Mouse (Mus musculus) intestine, embryonic 16.5 days (tissue): ENCODE results near the gene Nudcd3. TPM values are rescaled to one million over a fixed set of nuclear protein-coding genes. Genes with fewer than 3 reads are reported as not detected.
A peak's percentile ranks its signal among the peaks of the same experiment; 100 is the strongest.
"Not testable (repeated sequence)": the region's sequence is repeated elsewhere in the genome, so short reads cannot be mapped to it uniquely, and the experiment has no call there.

Source experiments
- ATAC-seq: fragments of 200-750 bp; cut with Nextera tagmentation; 2 replicates; pipeline ENCODE4 v1.8.0; 2017; ENCODE audit warnings: moderate TSS enrichment, moderate library complexity
- H3K27ac ChIP-seq: fragments of 300-500 bp; sonication (generic); 2 replicates; pipeline ENCODE4 v1.5.1; 2014; ENCODE audit warnings: mild to moderate bottlenecking, low read length
- H3K27me3 ChIP-seq: fragments of 300-500 bp; sonication (generic); replicated peaks from 2 replicates; pipeline ENCODE4 v1.6.1; 2014; ENCODE audit warnings: low read length, control low read depth, mixed read lengths; ENCODE audit not compliant: control insufficient read depth, insufficient read depth
- H3K36me3 ChIP-seq: fragments of 300-500 bp; sonication (generic); 2 replicates; pipeline ENCODE4 v1.6.1; 2014; ENCODE audit warnings: low read length, control low read depth; ENCODE audit not compliant: control insufficient read depth, insufficient read depth
- H3K4me1 ChIP-seq: fragments of 300-500 bp; sonication (generic); 2 replicates; pipeline ENCODE4 v1.6.1; 2014; ENCODE audit warnings: low read length, control low read depth, mixed read lengths; ENCODE audit not compliant: control insufficient read depth, insufficient read depth
- H3K4me2 ChIP-seq: fragments of 300-500 bp; sonication (generic); 2 replicates; pipeline ENCODE4 v1.6.1; 2014; ENCODE audit warnings: low read depth, low read length, control low read depth
- H3K4me3 ChIP-seq: fragments of 300-500 bp; sonication (generic); 2 replicates; pipeline ENCODE4 v1.5.1; 2014; ENCODE audit warnings: mild to moderate bottlenecking, low read length
- H3K9ac ChIP-seq: fragments of 300-500 bp; sonication (generic); 2 replicates; pipeline ENCODE4 v1.6.1; 2014; ENCODE audit warnings: low read depth, low read length
- H3K9me3 ChIP-seq: fragments of 300-500 bp; sonication (generic); 2 replicates; pipeline ENCODE4 v1.6.1; 2016; ENCODE audit warnings: low read length, control low read depth; ENCODE audit not compliant: control insufficient read depth
- WGBS: fragments of 180-500 bp; shearing (Covaris S2); extraction: QIAGEN DNeasy Blood & Tissue Kit; methylation state at CpG from one replicate; pipeline ENCODE4 v1.1.7; 2014; 5-methylcytosine and 5-hydroxymethylcytosine counted together
- polyA plus RNA-seq: library from polyadenylated mRNA; unstranded; fragments of >200 nt; fragmentation: Nextera tagmentation; extraction: Ambion mirVana; gene quantifications from 2 replicates; pipeline ENCODE4 v1.2.1, GENCODE M21; 2015

The Nudcd3 gene
- polyA plus RNA-seq, 1 experiment from 2014 or later = 33.3 TPM

GRCm38 (mm10) chr11:6120001-6120400 lies 80.2 kb downstream of the Nudcd3 start:
- no peak overlapping the region for H3K27ac ChIP-seq
- peaks cover 5% of the 10 kb centered on the region; the same call in 1 of the 2 replicates for H3K4me1 ChIP-seq
- H3K4me3 ChIP-seq = no peak overlapping the region
- no peaks in the 10 kb centered on the region for H3K9me3 ChIP-seq
- H3K27me3 ChIP-seq = no peaks in the 10 kb centered on the region
- H3K9ac ChIP-seq = no peak overlapping the region
- H3K36me3 ChIP-seq = 0 out of 2 replicates have a peak, but pooled peaks cover 8% of the 10 kb centered on the region
- 93% methylated on average over 6 of the region's 6 CpGs for WGBS
- no peak overlapping the region for H3K4me2 ChIP-seq
- ATAC-seq = no peak

- ATAC-seq = no peak
- Histone ChIP-seq H3K27me3 (no peaks in the 10 kb centered on the region), H3K4me2 (no peak overlapping the region), H3K36me3 (peaks cover 8% of the 10 kb centered on the region; the same call in 1 of the 2 replicates), H3K27ac (no peak overlapping the region), H3K4me3 (no peak overlapping the region), H3K9me3 (no peaks in the 10 kb centered on the region), H3K4me1 (peaks cover 5% of the 10 kb centered on the region; the same call in 1 of the 2 replicates), H3K9ac (no peak overlapping the region)
- 92% methylated on average over 11 of the region's 11 CpGs for WGBS
These were observed 80.9 kb downstream of the Nudcd3 start for GRCm38 (mm10) chr11:6119312-6119711.

- ATAC-seq = no peak
These were observed 82.3 kb downstream of the Nudcd3 start for GRCm38 (mm10) chr11:6117956-6118355.

GRCm38 (mm10) chr11:6111734-6112484 lies 88.3 kb downstream of the Nudcd3 start:
- peak; percentile 100 for ATAC-seq
- 74% methylated on average over 5 of the region's 5 CpGs for WGBS
- Histone ChIP-seq H3K27ac (peak overlapping the region; percentile 81), H3K4me3 (no peak overlapping the region), H3K4me1 (0 out of 2 replicates have a peak, but pooled peaks cover 3% of the 10 kb centered on the region), H3K4me2 (no peak overlapping the region), H3K36me3 (peaks cover 10% of the 10 kb centered on the region), H3K27me3 (no peaks in the 10 kb centered on the region), H3K9me3 (no peaks in the 10 kb centered on the region), H3K9ac (no peak overlapping the region)

More at GRCm38 (mm10) chr11:6117956-6118355, 82.3 kb downstream of the Nudcd3 start:
- Histone ChIP-seq H3K27me3 (no peaks in the 10 kb centered on the region), H3K9me3 (no peaks in the 10 kb centered on the region), H3K4me2 (no peak overlapping the region), H3K9ac (no peak overlapping the region), H3K36me3 (peaks cover 10% of the 10 kb centered on the region), H3K4me1 (no peaks in the 10 kb centered on the region), H3K27ac (no peak overlapping the region), H3K4me3 (no peak overlapping the region)
- 87% methylated on average over 2 of the region's 2 CpGs for WGBS

- no peaks in the 10 kb centered on the region for H3K9me3 ChIP-seq
- no peak overlapping the region for H3K9ac ChIP-seq
- H3K4me1 ChIP-seq = 0 out of 2 replicates have a peak, but pooled peaks cover 3% of the 10 kb centered on the region
- no peaks in the 10 kb centered on the region for H3K27me3 ChIP-seq
- peaks cover 10% of the 10 kb centered on the region for H3K36me3 ChIP-seq
- no peak for ATAC-seq
- H3K4me3 ChIP-seq = no peak overlapping the region
- no peak overlapping the region for H3K4me2 ChIP-seq
- no peak overlapping the region for H3K27ac ChIP-seq
These were observed 90.2 kb downstream of the Nudcd3 start for GRCm38 (mm10) chr11:6109990-6110389.

- 94% methylated on average over 5 of the region's 5 CpGs for WGBS
- Histone ChIP-seq H3K9ac (no peak overlapping the region), H3K27ac (no peak overlapping the region), H3K36me3 (peaks cover 9% of the 10 kb centered on the region), H3K9me3 (no peaks in the 10 kb centered on the region), H3K4me2 (no peak overlapping the region), H3K4me3 (no peak overlapping the region), H3K27me3 (no peaks in the 10 kb centered on the region), H3K4me1 (0 out of 2 replicates have a peak, but pooled peaks cover 3% of the 10 kb centered on the region)
- no peak for ATAC-seq
These were observed 91.9 kb downstream of the Nudcd3 start for GRCm38 (mm10) chr11:6108296-6108695.

GRCm38 (mm10) chr11:6107722-6108121 lies 92.5 kb downstream of the Nudcd3 start:
- peaks cover 5% of the 10 kb centered on the region; the same call in 1 of the 2 replicates for H3K36me3 ChIP-seq
- no peak overlapping the region for H3K27ac ChIP-seq
- H3K27me3 ChIP-seq = no peaks in the 10 kb centered on the region
- H3K9me3 ChIP-seq = no peaks in the 10 kb centered on the region
- H3K4me1 ChIP-seq = 0 out of 2 replicates have a peak, but pooled peaks cover 3% of the 10 kb centered on the region
- H3K4me2 ChIP-seq = no peak overlapping the region
- no peak overlapping the region for H3K9ac ChIP-seq
- WGBS = 72% methylated on average over 3 of the region's 3 CpGs
- ATAC-seq = no peak
- H3K4me3 ChIP-seq = no peak overlapping the region

GRCm38 (mm10) chr11:6104734-6105133 lies 95.5 kb downstream of the Nudcd3 start:
- Histone ChIP-seq H3K4me1 (no peaks in the 10 kb centered on the region), H3K27me3 (no peaks in the 10 kb centered on the region), H3K9me3 (no peaks in the 10 kb centered on the region), H3K4me3 (no peak overlapping the region), H3K4me2 (no peak overlapping the region), H3K9ac (no peak overlapping the region), H3K27ac (no peak overlapping the region), H3K36me3 (peaks cover 5% of the 10 kb centered on the region; the same call in 1 of the 2 replicates)
- 84% methylated on average over 5 of the region's 5 CpGs for WGBS
- ATAC-seq = no peak

- not testable (repeated sequence) for H3K27me3 ChIP-seq, H3K36me3 ChIP-seq, H3K9me3 ChIP-seq, H3K4me1 ChIP-seq, H3K4me3 ChIP-seq, ATAC-seq, H3K4me2 ChIP-seq, H3K27ac ChIP-seq, H3K9ac ChIP-seq
- WGBS = 90% methylated on average over 3 of the region's 3 CpGs
These were observed 103.6 kb downstream of the Nudcd3 start for GRCm38 (mm10) chr11:6096637-6097036.
